Mouse (Mus musculus) cerebellum, adult 2 months (tissue): Measurements from ENCODE around the gene Mcm5. TPM values are rescaled to one million over a fixed set of nuclear protein-coding genes. Genes with fewer than 3 reads are reported as not detected.

ENCODE experiments used
- DNase-seq, 2 experiments: peaks; one replicate each; pipeline ENCODE4 v3.0.0; 2021
- H3K27ac ChIP-seq: fragments of 200-500 bp; 2 replicates; pipeline ENCODE4 v1.5.1; 2012; ENCODE audit warnings: low read length, control low read depth, inconsistent platforms; ENCODE audit not compliant: insufficient read depth
- H3K27me3 ChIP-seq: fragments of 200-500 bp; 2 replicates; pipeline ENCODE4 v1.6.1; 2012; ENCODE audit warnings: inconsistent platforms, mild to moderate bottlenecking, low read length, moderate library complexity; ENCODE audit not compliant: control insufficient read depth, insufficient read depth
- H3K4me1 ChIP-seq: fragments of 200-500 bp; 2 replicates; pipeline ENCODE4 v1.6.1; 2011; ENCODE audit warnings: low read length; ENCODE audit not compliant: control insufficient read depth, insufficient read depth
- H3K4me3 ChIP-seq: fragments of 200-500 bp; replicated peaks from 2 replicates; pipeline ENCODE3; 2011; ENCODE audit warnings: mild to moderate bottlenecking, low read depth, low read length, control low read depth; ENCODE audit not compliant: insufficient read depth
- CTCF ChIP-seq: fragments of 200-500 bp; IDR thresholded peaks from 2 replicates; pipeline ENCODE4 v1.5.1; 2011; ENCODE audit warnings: low read depth, mild to moderate bottlenecking, control low read depth, low read length, moderate library complexity, borderline replicate concordance; ENCODE audit not compliant: insufficient read depth
- POLR2A ChIP-seq: fragments of 200-500 bp; IDR thresholded peaks from 2 replicates; pipeline ENCODE4 v1.6.1; 2011; ENCODE audit warnings: low read length, control low read depth, borderline replicate concordance; ENCODE audit not compliant: insufficient read depth
- WGBS: fragments of 180-500 bp; shearing (Covaris S2); methylation state at CpG from one replicate; pipeline ENCODE4 v1.1.7; 2018; 5-methylcytosine and 5-hydroxymethylcytosine counted together
- polyA plus RNA-seq: library from polyadenylated mRNA; depleted of rRNA; stranded (reverse); fragments of >200 nt; gene quantifications from 2 replicates; pipeline ENCODE4 v1.2.3, GENCODE M21; 2012

Mcm5 gene
- polyA plus RNA-seq, 1 experiment, result 11.0 TPM

DNA sequence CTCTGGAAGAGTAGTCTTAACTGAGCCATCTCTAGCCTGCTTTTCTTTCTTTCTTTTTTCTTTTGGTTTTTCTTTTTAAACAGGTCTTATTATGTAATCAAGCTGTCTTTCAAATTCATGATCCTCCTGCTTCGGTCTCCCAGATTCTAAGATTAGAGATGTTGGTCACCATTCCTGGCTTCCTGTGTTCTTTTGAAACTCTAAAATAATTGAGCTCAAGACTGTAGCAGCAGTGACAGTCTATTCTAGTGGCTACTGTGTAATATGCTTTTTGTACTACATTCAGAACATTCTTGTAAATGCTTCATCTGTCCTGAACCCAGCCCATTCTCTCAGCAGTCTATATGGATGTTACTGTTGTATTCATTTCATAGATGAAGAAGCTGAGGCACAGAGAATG, 9.1 kb downstream of the Mcm5 start:
- WGBS, result 91% methylated on average over 1 of the region's 1 CpGs
- no peak for DNase-seq
- no peaks in the 10 kb centered on the region for H3K4me1 ChIP-seq

DNA sequence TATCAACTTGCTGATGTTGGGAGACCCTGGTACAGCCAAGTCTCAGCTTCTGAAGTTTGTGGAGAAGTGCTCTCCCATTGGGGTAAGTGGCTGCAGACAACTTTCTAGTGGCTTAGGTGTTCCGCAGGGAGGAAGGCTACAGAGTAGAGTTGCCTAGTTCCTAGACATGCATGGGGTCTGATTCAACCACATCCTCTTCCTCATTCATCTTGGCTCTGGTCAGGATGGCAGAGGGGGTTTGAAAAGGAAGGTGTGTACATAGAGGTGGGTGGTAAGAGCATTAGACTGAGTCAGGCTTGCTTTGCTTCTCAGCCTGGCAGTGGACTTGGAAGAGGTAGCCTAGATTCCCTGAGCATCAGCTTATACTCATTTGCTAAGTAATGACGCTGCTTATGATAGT, 9.9 kb downstream of the Mcm5 start:
- no peaks in the 10 kb centered on the region for H3K27me3 ChIP-seq
- no peak overlapping the region for H3K27ac ChIP-seq
- WGBS, result 95% methylated on average over 2 of the region's 2 CpGs
- H3K4me1 ChIP-seq, result no peaks in the 10 kb centered on the region
- TF ChIP-seq CTCF (no peak), POLR2A (no peak)
- H3K4me3 ChIP-seq, result no peak overlapping the region
- DNase-seq, result no peak

More for the DNA sequence above, 9.1 kb downstream of the Mcm5 start:
- Histone ChIP-seq H3K27me3 (no peaks in the 10 kb centered on the region), H3K27ac (no peak overlapping the region), H3K4me3 (no peak overlapping the region)
- TF ChIP-seq POLR2A, result no peak

DNA sequence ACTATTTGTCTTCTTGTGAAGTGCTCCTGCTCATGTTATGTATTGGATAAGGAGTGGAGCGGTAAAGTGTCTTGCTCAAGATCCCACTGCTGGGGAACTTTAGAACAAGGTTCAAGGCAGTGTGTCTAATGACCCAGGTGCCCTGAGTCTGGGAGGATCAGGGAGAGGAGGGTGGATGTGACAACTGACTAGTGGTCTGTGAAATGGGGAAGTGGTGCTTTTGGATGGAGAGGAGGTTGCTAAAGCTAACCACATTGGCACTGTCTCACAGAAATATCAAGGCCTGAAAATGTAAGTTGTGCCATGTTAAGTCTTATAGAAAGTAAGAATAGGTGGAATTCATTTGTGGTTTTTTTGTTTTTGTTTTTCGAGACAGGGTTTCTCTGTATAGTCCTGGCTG, 10.4 kb downstream of the Mcm5 start:
- no peak for DNase-seq
- WGBS, result 98% methylated on average over 2 of the region's 2 CpGs
- Histone ChIP-seq H3K27ac (no peak overlapping the region), H3K4me3 (no peak overlapping the region), H3K27me3 (no peaks in the 10 kb centered on the region), H3K4me1 (no peaks in the 10 kb centered on the region)
- TF ChIP-seq POLR2A (no peak), CTCF (no peak)

DNA sequence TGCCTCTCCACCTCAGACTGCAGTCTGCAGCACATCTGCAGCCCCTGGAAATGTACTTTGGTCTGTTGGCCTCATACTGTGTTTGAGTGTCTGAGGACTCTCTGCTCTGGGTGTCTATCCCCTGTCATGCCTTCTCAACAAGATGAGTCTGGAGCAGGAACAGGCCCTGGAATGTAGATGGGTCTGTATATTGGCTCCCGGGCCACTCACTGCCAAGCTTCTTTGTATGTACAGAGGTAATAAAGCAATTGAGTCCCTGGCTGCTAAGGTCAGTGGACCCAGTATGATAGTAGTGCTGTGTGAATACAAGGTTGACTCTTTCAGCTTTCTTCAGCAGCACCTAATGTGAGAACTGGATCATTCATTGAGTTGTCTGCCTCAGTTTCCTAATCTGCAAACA, 18.0 kb downstream of the Mcm5 start:
- no peaks in the 10 kb centered on the region for H3K4me1 ChIP-seq
- H3K27me3 ChIP-seq, result no peaks in the 10 kb centered on the region
- no peak for DNase-seq
- TF ChIP-seq CTCF (no peak), POLR2A (no peak)
- H3K4me3 ChIP-seq, result no peak overlapping the region
- H3K27ac ChIP-seq, result no peak overlapping the region
- whole genome bisulfite sequencing, result 84% methylated on average over 1 of the region's 1 CpGs

DNA sequence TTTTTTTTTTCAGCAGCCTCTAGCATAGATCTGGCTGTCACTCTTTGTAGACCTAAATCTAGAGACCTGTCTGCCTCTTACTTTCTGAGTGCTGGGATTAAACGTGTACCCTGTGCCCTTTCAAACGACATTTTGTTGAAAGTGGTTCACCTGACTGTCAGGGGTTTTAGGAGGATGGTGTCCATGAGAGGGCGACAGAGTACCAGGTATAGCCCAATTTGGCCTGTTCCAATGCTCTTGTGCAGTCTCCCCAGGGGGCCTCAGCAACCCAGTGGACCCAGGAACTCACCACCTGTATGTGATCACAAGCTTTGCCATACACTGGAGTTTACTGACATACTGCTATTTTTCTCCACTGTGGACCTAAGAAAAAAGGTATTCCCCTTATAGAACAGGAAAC, 23.1 kb downstream of the Mcm5 start:
- Histone ChIP-seq H3K27me3 (no peaks in the 10 kb centered on the region), H3K4me1 (peaks cover 10% of the 10 kb centered on the region), H3K4me3 (no peak overlapping the region), H3K27ac (no peak overlapping the region)
- WGBS, result 18% methylated on average over 3 of the region's 3 CpGs
- peak; percentile 46 to 56 for DNase-seq
- TF ChIP-seq CTCF (peak; percentile 83), POLR2A (no peak)

DNA sequence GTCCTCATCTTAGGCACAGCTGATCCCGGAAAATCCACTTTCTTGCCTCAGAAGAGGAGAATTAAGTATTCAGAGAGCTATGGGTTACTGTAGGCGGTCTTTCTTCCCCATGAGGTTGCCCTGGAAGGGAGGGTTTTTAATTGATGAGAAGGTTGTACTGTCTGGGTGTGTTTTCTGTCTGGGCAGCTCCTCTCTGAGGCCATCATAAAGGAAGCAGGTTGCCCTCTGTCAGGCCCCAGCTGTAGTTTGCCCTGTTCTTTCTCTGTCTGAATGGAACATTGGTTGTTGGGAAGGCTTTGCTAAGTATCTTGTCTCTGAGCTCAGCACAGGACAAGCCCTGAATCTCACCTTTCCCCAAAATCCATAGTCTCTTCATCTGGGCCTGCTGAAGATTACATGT, 24.0 kb downstream of the Mcm5 start:
- peaks cover 10% of the 10 kb centered on the region for H3K4me1 ChIP-seq
- no peak overlapping the region for H3K4me3 ChIP-seq
- no peak overlapping the region for H3K27ac ChIP-seq
- H3K27me3 ChIP-seq, result no peaks in the 10 kb centered on the region
- 97% methylated on average over 2 of the region's 2 CpGs for whole genome bisulfite sequencing
- TF ChIP-seq POLR2A (no peak), CTCF (no peak)
- no peak for DNase-seq

DNA sequence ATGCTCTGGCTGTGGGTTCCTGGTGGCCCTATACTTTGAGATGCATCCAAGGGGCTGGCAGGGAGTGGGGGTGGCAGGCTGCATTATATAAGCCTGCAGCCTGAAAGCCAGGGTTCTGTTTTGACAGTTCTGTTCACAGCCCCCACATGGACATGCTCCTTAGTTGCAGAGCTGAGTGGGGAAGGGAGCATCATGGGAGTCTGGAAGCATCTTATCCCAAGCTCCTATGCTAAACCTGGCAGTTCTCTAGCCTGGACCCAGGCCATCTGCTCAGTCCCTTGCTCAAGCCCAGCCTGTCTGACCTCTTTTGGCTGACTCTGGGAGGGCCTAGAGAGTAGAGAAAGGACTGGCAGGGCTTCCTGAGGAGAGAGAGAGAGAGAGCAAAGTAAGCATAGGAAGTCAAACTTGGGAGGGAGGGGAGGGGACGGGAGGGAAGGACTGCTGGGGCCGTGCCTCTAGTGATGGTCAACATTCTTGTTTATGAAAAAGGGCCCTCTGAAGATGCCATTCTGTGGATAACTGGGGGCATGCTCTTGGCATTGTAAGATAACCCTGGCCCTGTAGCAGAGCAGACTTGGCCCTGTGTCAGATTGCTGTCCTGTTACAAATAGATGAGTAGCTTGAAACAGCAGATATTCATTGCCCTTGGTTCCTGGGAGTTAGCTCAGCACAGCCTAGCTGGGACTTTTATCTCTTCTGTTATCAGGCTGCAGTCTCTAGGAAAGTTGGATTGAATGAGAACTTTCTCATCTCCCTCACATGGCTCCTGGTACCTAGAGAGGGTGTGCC, 25.4 kb downstream of the Mcm5 start:
- no peak overlapping the region for H3K4me3 ChIP-seq
- peaks cover 10% of the 10 kb centered on the region for H3K4me1 ChIP-seq
- TF ChIP-seq CTCF (no peak), POLR2A (no peak)
- H3K27me3 ChIP-seq, result no peaks in the 10 kb centered on the region
- WGBS, result 14% methylated on average over 2 of the region's 2 CpGs
- DNase-seq, result peak; percentile 65 to 80
- H3K27ac ChIP-seq, result no peak overlapping the region; the same call in 1 of the 2 replicates

DNA sequence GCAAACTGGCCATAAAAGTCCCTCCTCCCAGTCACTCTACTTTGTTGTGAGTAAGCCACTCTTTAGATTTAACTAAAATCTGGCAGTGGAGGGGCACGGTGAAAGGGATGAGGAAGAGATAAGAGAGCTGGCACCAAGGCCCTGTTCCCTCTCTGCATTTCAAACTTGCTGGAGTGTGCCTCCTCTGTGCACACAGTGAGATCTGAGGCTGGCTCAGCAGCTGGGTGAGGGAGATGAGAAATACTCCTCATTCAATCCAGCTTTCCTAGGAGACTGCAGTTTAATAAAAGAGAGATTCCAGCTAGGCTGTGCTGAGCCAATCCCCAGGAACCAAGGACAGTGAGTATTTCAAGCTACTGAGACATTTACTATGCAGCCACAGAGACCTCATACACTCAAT, 26.4 kb downstream of the Mcm5 start:
- no peak for TF ChIP-seq CTCF
- TF ChIP-seq POLR2A, result no peak
- WGBS, result 42% methylated on average over 1 of the region's 1 CpGs
- DNase-seq, result peak in 1 of 2 experiments; percentile 6

More for the DNA sequence above, 26.4 kb downstream of the Mcm5 start:
- H3K4me3 ChIP-seq, result no peak overlapping the region
- no peak overlapping the region for H3K27ac ChIP-seq
- H3K4me1 ChIP-seq, result peaks cover 10% of the 10 kb centered on the region
- H3K27me3 ChIP-seq, result no peaks in the 10 kb centered on the region
